Mouse (Mus musculus) kidney, adult 2 months (tissue): ENCODE data around the gene Tmem150c. TPM values are rescaled to one million over a fixed set of nuclear protein-coding genes. Genes with fewer than 3 reads are reported as not detected.

Experiments
- DNase-seq: peaks from one replicate; pipeline ENCODE4 v3.0.0; 2021
- H3K27ac ChIP-seq: fragments of 200-500 bp; 2 replicates; pipeline ENCODE4 v1.5.1; 2012; ENCODE audit warnings: low read depth, low read length, control low read depth, inconsistent platforms; ENCODE audit not compliant: insufficient read depth
- H3K27me3 ChIP-seq: fragments of 200-500 bp; replicated peaks from 2 replicates; pipeline ENCODE4 v1.6.1; 2012; ENCODE audit warnings: mild to moderate bottlenecking, moderate library complexity, low read length, inconsistent platforms; ENCODE audit not compliant: control insufficient read depth, insufficient read depth
- H3K36me3 ChIP-seq: fragments of 200-500 bp; 2 replicates; pipeline ENCODE4 v1.6.1; 2012; ENCODE audit warnings: mild to moderate bottlenecking, moderate library complexity, low read length, inconsistent platforms; ENCODE audit not compliant: control insufficient read depth, insufficient read depth
- H3K4me1 ChIP-seq: fragments of 200-500 bp; 2 replicates; pipeline ENCODE4 v1.6.1; 2011; ENCODE audit warnings: low read length; ENCODE audit not compliant: control insufficient read depth, insufficient read depth
- H3K4me3 ChIP-seq: fragments of 200-500 bp; 2 replicates; pipeline ENCODE4 v1.5.1; 2011; ENCODE audit warnings: mild to moderate bottlenecking, low read depth, low read length, control low read depth; ENCODE audit not compliant: insufficient read depth
- CTCF ChIP-seq: fragments of 200-500 bp; conservative IDR thresholded peaks from 2 replicates; pipeline ENCODE4 v1.5.1; 2011; ENCODE audit warnings: low read depth, mild to moderate bottlenecking, control low read depth, low read length, moderate library complexity, mixed read lengths; ENCODE audit not compliant: insufficient read depth, insufficient read length
- POLR2A ChIP-seq: fragments of 200-500 bp; IDR thresholded peaks from one replicate; pipeline ENCODE4 v1.6.1; 2011; ENCODE audit warnings: low read depth, low read length, control low read depth
- WGBS: fragments of 180-500 bp; shearing (Covaris S2); methylation state at CpG from one replicate; pipeline ENCODE4 v1.1.7; 2018; 5-methylcytosine and 5-hydroxymethylcytosine counted together
- polyA plus RNA-seq: library from polyadenylated mRNA; depleted of rRNA; stranded (reverse); fragments of >200 nt; gene quantifications from 2 replicates; pipeline ENCODE4 v1.2.3, GENCODE M21; 2012; rRNA removed

Gene Tmem150c
- polyA plus RNA-seq, 1 experiment: 9.9 TPM

DNA sequence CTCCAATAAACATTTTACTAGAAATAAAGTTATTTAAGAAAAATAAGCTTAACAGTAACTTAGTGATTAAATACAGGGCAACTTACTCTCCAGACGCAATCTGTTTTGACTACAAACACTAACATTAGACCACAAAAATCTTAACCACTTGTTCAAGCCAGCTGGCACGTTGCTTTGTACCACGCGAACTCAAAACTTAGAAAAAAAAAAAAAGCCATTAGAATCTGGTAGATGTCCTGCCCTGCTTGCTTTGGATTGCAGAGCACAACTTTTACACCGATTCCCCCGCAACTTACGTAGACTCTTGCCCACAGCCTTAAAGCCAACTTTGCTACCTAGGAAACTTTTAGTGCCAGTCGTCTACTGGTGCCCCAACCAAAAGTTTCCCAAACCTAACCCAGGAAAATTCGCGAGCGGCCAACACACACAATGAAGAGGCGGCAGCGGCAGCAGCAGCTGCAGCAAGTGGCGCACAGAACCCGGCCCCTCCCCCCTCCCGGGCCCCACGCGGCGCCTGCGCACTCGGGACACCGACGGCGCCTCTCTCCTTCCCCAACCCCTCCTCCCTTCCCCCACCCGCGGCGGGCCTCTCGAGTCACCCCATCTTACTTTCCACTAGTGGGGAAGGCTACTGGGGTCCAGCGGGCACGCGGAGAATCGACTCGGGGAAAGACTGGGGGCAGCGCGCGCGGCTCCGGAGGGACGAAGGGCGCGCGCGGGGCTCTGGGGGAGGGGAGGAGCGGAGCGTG, 121.5 kb downstream of the Tmem150c start:
- WGBS: 2% methylated on average over 44 of the region's 45 CpGs
- peak overlapping the region; percentile 92 for H3K4me3 ChIP-seq
- peak; percentile 93 for DNase-seq

DNA sequence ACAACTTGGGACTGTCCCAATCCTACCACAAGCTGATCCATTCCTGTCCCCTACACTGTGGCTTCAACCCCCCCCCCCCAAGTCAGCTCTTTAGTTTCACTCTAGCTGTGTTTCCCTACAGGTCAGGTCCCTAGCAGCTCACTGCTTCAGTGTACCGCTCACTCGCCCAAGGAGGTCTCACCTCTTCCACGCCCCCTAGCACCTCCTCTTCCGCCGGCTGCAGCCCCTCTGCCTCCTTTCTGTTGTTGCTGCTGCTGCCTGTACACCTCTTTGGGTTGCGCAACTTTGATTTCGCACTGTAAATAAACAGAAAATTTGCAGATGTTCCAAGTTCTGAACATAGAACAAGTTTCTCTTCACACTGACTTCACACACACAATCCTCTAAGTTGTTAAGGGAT, 122.9 kb downstream of the Tmem150c start:
- WGBS: 12% methylated on average over 7 of the region's 7 CpGs
- Histone ChIP-seq H3K4me3 (no peak overlapping the region), H3K27ac (no peak overlapping the region), H3K27me3 (no peaks in the 10 kb centered on the region), H3K4me1 (peaks cover 9% of the 10 kb centered on the region; the same call in 1 of the 2 replicates), H3K36me3 (peaks cover 3% of the 10 kb centered on the region; the same call in 1 of the 2 replicates)
- no peak for TF ChIP-seq POLR2A
- no peak for TF ChIP-seq CTCF
- no peak for DNase-seq

More for the DNA sequence above, 121.5 kb downstream of the Tmem150c start:
- peaks cover 9% of the 10 kb centered on the region; the same call in 1 of the 2 replicates for H3K4me1 ChIP-seq
- no peaks in the 10 kb centered on the region for H3K27me3 ChIP-seq
- TF ChIP-seq POLR2A (no peak), CTCF (no peak)
- peak overlapping the region; percentile 96 for H3K27ac ChIP-seq
- H3K36me3 ChIP-seq: peaks cover 3% of the 10 kb centered on the region; the same call in 1 of the 2 replicates

GRCm38 (mm10) chr5:100035950-100036349, 123.7 kb downstream of the Tmem150c start:
- Histone ChIP-seq H3K36me3 (peaks cover 3% of the 10 kb centered on the region; the same call in 1 of the 2 replicates), H3K27me3 (no peaks in the 10 kb centered on the region), H3K4me3 (no peak overlapping the region), H3K4me1 (peaks cover 9% of the 10 kb centered on the region; the same call in 1 of the 2 replicates), H3K27ac (no peak overlapping the region)
- TF ChIP-seq POLR2A: no peak
- TF ChIP-seq CTCF: no peak; the same call in 1 of the 2 replicates
- DNase-seq: no peak
- WGBS: 16% methylated on average over 7 of the region's 7 CpGs

- no peak for TF ChIP-seq CTCF
- no peak for TF ChIP-seq POLR2A
- no peak for DNase-seq
- Histone ChIP-seq H3K27me3 (no peaks in the 10 kb centered on the region), H3K36me3 (peaks cover 3% of the 10 kb centered on the region; the same call in 1 of the 2 replicates), H3K27ac (no peak overlapping the region), H3K4me1 (peaks cover 6% of the 10 kb centered on the region; the same call in 1 of the 2 replicates), H3K4me3 (no peak overlapping the region)
- WGBS: 81% methylated on average over 3 of the region's 3 CpGs
Observed at GRCm38 (mm10) chr5:100032646-100033045, 127.0 kb downstream of the Tmem150c start.

DNA sequence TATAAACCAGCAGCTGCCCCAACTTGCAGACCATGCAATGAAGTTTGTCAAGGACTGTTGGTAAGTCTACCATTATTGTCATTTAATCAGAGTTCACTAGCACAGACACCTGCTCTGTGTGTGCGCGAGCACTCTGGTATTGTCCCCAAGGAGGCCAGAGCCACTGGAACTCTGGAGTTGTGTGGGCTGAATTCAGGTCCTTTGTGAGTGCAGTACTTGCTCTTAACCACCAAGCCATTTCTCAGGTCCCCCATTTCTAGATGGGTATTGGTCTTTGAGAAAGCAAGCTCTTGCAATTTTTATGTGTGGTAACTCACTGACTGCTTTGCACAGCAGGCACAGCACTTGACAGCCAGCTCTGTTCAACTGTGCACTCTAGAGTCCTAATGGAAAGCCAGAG, 127.5 kb downstream of the Tmem150c start:
- no peaks in the 10 kb centered on the region for H3K27me3 ChIP-seq
- H3K27ac ChIP-seq: no peak overlapping the region
- no peak for TF ChIP-seq POLR2A
- TF ChIP-seq CTCF: no peak
- DNase-seq: no peak
- peaks cover 3% of the 10 kb centered on the region; the same call in 1 of the 2 replicates for H3K36me3 ChIP-seq
- 99% methylated on average over 2 of the region's 2 CpGs for WGBS
- H3K4me1 ChIP-seq: peaks cover 5% of the 10 kb centered on the region; the same call in 1 of the 2 replicates
- H3K4me3 ChIP-seq: no peak overlapping the region

DNA sequence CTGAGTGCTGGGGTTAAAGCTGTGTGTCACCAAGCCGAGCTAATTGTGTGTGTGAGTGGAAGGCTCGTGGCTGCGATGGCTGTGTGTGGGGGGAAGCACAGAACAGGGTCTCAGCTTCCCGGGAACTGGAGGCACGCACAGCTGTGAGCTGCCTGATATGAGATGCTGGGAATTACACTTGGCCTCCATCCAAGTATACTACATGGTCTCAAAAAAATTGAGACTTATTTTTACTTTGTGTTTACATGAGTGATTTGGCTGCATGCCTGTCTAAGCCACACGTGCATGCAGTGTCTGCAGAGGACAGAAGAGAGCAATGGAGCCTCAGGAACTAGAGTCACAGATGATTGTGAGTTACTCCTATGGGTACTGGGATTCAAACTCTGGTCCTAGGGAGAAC, 129.5 kb downstream of the Tmem150c start:
- Histone ChIP-seq H3K4me1 (no peaks in the 10 kb centered on the region; the same call in 1 of the 2 replicates), H3K36me3 (peaks cover 3% of the 10 kb centered on the region; the same call in 1 of the 2 replicates), H3K4me3 (no peak overlapping the region), H3K27me3 (no peaks in the 10 kb centered on the region), H3K27ac (no peak overlapping the region)
- no peak for TF ChIP-seq POLR2A
- no peak for TF ChIP-seq CTCF
- DNase-seq: no peak
- WGBS: 19% methylated on average over 6 of the region's 6 CpGs

Other genes starting within 250 kb of the Tmem150c start
- 20.3 and 21.2 TPM in 2 replicates for gene Hnrnpd, start 180.9 kb downstream of the Tmem150c start, polyA plus RNA-seq
- 1.8 and 4.1 TPM in 2 replicates for gene 4930524J08Rik, start 180.7 kb downstream of the Tmem150c start, polyA plus RNA-seq
- gene Hnrnpdl, start 120.1 kb downstream of the Tmem150c start, polyA plus RNA-seq: 33.4 and 40.5 TPM in 2 replicates
- gene Enoph1, start 119.8 kb downstream of the Tmem150c start, polyA plus RNA-seq: 17.1 and 17.9 TPM in 2 replicates